Mouse (Mus musculus): ENCODE results near the gene Ndufa6. TPM values are rescaled to one million over a fixed set of nuclear protein-coding genes. Genes with fewer than 3 reads are reported as not detected.
"Not testable (repeated sequence)": the region's sequence is repeated elsewhere in the genome, so short reads cannot be mapped to it uniquely, and the experiment has no call there.

Gene Ndufa6
- total RNA-seq (2021) = 100 to 1,000 TPM; 438 to 494 TPM

DNA sequence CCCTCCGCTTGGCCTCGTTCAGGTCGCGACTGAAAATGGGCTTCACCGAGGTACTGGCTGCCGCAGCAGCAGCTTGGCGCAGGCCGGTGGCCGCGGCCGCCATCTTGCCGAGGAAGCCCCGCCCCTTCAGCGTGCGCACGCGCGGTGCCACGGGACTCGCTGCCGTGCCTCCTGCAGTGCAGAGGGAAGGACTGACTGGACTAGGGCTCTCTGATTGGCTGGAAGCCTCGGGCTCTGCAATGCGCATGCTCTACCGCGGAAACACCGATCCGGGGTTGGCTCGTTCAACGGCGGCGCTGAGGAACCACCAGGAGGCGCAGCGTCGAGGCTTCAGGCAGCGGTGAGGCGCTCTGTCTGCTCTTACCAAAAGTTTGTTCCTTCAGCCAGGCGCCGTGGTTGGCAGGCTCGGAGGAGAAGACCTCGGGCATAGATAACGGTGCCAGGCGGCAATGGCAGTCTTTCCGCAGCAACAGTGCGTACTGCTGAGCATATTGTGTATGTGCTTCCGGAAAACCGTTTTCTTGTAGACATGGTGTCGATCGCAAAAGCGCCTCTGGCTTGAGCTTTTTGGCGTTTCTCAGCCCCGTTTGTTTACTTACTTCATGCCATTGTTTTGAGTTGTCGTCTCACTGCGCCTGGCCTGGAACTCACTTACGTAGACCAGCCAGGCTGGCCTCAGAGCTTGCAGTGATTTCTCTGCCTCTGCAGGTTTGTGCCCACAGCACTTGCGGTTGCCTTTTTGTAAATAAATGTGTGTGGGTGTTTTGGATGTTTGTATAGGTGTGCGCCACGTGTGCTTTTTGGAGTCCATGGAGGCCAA is at the start of gene Ndufa6:
Gene Ndufa6, minus strand, starts transcription at position 197 of the 820 bp plus-strand sequence.
- DNase-seq = peak; percentile 98

DNA sequence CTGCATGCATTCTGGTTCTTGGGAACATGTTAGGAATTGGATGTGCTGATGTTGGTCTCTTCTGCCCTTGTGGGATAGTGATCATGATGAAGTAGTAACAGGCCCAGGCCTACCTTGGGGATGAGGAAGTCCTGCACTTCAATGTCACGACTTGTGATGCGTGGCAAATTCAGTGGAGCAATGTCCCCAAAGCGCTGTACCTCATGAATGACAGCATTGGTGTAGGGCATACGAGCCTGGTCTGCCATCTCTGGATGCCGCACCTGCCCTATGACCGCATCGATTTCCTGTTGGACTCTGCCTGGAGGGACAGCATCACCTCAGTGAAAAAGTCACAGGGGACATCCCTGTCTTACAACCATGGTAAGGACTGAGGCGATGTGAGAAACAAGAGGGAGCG is 49.5 kb upstream of the Ndufa6 start:
- no peak for DNase-seq

DNA sequence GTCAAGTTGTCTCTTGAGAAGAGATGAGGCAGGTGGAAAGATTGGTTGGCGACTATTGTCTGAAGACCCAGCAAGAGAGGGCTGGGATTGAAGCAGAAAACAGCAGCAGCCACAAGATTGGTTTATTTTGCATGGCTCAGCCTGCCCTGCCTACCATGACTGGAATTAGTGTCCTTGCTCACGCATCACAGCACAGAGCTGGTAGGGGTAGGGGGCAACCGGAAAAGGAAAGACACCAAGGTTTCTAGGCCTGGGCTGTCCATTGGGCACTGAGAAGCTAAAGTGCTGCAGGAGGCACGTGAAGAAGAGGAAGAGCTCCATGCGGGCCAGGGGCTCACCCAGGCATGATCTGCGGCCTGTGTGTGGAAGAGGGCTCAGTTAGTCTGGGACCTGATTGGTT is 48.6 kb upstream of the Ndufa6 start:
- no peak for DNase-seq

DNA sequence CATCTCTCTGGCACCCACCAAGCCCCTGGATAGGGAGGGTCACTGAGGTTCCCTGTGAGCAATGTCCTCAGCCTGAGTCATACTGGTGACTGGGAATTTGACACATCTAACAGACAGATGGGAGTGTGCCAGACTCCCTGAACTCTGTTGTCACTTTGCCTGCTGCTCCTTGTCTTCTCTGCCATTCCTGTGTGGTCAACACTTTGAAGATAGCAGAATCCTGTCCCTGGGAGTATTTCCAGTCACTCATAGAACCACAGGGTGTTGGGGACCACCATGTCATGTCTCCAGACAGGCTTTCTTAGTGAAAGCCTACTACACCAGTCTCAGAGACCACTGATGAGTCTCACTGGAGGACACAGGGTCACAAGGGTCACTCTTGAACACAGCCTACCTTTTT is 48.0 kb upstream of the Ndufa6 start:
- DNase-seq = no peak

DNA sequence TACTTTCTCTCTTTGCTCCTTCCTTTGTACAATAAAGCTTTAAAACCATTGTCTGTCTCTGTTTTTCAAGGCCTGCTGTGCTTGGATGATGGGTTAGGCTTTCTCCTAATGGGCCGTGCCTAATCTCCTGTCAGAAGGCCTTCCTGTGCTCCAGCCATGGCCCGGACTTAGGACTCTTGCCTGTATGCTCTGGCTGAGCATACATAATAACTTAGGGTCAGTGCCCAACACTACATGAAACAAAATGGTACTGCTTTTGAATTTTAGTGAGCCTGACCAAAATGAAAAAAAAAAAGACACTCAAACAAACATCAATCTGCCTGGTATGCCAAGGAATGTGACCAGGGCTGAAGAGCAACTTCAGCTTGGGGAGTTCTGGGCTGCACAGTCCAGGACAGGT is 47.4 kb upstream of the Ndufa6 start:
- no peak for DNase-seq

DNA sequence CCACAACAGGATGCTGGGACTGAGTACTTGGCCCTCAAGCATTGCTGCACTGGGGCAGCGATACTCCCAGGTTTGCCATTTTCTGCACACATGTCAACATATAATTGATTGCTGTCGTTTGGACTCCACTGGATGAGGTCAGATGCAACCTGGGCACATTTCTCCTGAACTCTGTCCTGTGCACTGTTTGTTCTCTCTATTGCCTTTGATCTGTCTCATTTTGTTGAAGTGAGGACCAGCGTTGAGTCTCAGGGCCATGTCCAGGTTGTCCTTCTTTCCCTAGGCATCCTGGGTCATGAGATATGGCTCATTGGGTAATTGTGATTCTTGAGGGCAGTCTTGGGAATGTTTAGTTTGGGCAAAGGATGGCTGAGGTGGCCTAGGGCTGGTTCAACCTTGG is 41.8 kb upstream of the Ndufa6 start:
- DNase-seq = not testable (repeated sequence)

DNA sequence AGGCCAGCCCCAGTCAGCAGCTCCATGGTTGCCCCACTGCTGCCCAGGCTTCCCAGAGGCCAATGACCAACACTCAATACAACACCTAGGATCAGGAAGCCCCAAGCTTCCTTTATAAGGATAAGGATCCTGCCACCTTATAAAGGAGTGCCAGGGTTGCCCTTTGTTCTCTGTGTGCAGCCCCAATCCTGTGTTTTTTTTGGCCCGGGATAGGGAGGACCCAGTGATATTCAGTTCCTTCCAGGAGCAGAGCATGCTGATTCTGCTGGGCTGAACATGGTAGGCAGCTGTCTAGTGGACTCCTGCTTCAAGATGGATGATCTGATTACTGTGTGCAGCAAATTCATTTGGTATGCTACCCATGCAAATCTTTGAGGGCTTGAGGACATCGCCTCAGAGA is 39.8 kb upstream of the Ndufa6 start, which contains the start of gene Cyp2d11:
Gene Cyp2d11, minus strand, starts transcription at position 101 of the 400 bp plus-strand sequence.
- DNase-seq = not testable (repeated sequence)

DNA sequence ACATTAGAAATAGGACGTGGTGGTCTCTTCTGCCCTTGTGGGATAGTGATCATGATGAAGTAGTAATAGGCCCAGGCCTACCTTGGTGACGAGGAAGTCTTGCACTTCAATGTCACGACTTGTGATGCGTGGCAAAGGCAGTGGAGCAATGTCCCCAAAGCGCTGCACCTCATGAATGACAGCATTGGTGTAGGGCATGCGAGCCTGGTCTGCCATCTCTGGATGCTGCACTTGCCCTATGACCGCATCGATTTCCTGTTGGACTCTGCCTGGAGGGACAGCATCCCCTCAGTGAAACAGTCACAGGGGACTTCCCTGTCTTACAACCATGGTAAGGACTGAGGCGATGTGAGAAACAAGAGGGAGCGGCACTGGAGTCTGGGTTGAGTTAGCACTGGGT is 35.8 kb upstream of the Ndufa6 start:
- DNase-seq = not testable (repeated sequence)

DNA sequence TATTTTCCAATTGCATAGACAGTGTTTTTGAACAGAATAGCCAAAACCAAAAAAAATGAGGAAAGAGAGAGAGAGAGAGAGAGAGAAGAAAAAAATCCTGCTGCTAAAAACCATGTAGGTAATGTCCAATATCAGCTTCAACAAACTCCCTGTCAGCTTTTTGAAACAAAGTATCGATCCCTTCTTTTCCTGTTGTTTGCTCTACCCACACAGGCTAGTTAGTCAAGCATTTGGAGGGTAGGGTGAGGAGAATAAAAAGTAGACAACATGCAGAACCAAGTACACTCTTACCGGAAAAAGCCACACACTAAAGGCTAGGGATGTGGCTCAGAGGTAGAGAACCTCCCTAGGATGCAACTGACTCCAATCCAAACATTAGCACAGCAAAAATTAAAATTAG is 31.6 kb upstream of the Ndufa6 start:
- DNase-seq = no peak

DNA sequence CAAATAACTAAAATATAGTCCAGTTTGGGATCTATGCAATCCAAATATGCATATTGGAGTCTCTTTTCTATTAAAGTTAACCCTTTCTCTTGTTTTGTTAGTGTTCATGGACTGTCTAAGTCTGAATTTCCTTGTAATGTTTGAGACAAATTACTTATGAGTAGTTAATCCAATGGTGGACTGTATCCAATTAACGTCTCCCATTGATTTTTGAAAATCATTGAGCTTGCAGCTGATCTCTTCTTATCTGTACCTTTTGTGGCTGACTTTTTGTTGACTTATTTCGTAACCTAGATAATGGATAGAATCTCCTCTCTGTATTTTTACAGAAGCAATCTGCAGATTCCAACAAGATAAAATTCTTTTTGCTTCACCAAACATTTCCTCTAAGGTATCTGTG is 28.3 kb upstream of the Ndufa6 start:
- no peak for DNase-seq

DNA sequence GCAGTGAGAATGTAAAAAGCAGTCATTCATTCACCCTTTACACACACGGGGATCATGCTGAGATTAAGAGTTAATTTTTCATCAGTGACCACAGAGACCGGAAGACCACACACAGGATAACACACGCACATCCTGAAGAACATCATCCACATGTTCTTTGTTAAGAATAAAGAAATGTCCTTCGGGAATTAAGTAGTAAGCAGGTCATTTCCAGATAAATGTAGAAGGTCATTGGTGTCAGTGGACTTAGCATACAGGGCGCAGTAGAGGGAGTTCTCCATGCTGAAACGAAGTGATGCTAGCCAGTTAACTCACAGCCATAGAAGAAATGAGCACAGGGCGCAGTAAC is 26.6 kb upstream of the Ndufa6 start:
- DNase-seq = no peak

DNA sequence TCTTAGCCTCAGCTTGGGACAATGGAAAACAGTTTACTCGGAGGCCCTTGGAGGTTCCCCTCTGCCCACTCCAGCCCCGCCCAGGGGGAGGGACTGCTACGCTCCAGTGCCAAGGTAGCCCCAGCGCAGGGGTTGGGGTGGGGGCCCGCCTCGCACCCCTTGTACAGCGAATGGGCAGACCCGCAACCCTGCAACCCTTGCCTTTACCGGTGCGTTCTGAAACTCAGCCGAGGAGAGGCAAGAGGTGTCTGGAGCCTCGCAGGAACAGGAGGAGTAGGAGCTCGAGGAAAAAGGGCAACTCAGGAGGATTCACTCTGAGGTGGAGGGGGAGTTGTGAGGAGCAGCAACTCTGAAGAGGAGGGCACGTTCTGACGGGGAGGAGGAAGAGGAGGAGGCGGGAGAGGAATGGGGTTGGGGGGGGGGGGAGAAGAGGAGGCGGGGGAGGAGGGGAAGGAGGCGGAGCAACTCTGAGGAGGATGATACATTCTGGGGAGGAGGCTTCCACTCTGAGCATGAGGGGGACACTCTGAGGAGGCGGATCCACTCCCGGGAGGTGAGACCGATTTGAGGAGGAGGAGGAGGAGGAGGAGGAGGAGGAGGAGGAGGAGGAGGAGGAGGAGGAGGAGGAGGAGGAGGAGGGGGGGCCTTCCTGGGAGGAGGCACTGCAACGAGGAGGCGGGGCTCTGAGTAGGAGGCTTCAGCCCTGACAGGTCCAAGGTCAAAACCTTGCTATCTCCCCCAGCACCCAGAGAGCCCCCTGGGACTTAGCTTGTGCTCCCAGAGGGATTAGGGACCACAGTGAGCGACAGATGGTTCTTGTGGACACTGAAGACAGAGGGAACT is 26.0 kb upstream of the Ndufa6 start, which contains the start of gene Cyp2d22:
Gene Cyp2d22, minus strand, starts transcription at position 390 of the 843 bp plus-strand sequence.
- DNase-seq = peak; percentile 64

DNA sequence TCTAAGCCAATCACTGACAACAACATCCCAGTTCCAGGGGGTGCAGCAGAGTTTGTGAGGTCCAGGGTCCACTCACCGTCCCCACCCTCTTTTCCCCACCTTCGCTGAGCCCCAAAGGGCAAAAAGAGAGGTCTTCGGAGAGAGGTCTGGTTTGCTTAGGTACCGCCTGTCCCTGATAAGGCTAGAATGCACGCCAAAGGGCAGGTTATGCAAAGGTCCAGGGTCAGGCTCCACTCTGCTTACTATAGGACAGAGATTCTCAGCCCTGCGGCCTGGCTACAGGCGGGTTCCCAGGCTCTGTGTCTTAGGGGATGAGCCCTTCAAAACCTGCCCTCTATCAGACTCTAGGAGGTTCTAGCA is 25.4 kb upstream of the Ndufa6 start:
- no peak for DNase-seq

DNA sequence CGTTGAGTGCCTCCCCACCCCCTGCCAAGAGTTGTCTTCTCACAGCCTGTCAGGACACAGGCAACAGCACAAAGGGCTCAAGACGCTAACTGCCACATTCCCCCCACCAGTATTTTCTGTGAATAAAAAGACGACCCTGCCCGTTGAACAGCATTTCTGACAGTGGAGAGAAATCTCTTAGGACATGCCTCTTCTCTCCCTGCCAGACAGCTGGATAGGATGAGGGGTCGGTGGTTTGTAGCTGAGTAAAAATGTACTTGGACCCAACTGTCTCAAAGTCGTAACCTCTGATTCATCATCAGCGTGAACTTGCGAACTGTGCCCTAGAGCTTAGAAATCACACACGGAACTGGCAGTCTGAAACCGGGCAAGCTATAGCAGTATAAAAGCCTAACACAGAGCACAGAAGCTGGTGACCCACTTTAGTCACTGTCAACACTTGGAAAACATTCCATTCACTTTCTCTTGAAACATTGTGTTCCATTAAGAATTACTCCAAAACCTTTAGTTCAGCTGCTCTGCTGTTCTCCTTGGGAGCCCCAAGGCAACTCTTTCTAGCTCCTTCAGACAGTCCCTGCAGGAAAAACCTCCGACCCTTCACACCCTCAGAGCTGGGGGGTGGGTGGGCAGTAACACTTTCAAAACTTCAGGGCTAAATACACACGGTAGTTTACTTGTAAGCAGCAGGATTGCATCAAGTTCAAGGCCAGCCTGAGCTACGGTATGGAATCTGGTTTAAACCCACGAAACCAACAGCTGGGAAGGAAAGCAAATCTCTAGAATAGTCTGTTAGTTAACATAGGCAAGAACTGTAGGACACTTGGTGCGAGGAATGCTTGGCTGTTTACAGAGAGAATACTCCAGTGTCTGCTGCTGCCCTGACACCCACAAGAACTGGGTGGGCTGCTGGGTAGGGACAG is 24.4 kb upstream of the Ndufa6 start:
- DNase-seq = no peak

DNA sequence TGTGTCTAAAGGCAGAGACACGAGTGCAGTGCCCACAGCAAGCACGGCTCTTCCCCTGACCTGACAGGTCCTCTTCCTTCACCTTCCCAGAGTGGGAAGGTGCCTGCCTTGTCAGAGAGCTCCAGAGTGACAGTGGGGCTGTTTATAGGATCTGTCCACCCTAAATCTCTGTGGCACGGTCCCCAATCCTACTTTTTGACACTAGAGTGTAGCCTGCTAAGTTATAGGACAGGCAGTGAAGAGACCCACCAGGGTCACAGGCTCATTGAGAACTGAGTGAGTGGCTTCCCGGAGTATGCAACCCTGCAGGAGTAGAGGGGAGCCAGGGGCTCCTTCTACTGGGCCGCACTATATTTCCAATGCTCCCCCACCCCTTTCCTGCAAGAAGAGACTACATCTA is 23.6 kb upstream of the Ndufa6 start:
- no peak for DNase-seq

DNA sequence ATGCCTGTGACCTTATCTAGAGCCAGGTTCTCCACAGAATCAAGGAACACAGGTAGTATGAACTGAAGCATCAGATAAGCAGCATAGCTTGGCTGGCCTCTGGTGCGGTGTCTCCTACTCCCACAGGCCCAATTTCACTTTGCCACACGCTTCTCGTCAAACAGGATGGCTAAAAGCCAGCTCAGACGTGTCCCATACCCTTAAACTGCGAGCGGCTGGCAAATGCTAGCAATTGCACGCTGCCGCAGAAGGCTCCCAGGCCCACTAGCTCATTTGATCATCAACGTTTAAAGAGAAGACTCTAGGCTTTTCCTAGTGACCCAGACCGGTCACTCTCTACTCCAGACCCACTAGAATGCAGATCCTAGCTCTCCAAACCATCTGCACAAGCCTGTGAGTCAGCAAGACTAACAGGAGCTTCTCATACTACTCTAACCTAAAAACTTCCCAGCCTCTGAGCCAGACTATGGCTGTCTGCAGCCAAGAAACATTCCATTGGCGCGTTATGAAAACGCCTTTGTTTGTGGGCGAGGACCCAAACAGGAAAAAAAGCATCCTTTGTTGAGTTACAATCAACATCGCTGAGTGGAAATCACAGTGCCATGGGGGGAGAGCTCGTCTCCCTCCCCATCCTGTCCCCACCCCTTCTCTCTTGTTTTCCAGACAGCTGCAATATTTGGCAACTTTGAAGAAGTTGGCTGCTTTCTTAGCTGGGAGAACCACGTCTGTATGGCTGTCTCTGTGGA is 22.4 kb upstream of the Ndufa6 start:
- DNase-seq = peak; percentile 77

DNA sequence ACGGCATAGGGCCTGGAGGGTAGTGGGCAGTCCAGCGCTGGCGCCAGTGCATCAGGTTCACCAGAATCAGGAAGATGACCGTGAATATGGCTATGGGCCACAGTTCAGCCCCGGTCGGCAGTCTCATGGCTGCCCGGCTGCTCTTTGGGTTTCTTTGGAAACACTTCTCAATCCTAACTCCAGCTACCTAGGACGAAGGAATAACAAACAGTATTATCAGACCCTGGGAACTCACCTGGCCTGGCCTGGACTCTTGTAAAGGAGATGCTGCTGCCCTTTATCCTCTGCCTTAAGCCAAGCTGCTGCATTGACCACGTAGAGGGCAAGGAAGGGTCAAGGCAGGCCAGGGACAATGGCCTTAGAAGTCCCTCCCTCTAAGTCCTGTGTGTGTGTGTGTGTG is 21.7 kb upstream of the Ndufa6 start:
- DNase-seq = no peak

DNA sequence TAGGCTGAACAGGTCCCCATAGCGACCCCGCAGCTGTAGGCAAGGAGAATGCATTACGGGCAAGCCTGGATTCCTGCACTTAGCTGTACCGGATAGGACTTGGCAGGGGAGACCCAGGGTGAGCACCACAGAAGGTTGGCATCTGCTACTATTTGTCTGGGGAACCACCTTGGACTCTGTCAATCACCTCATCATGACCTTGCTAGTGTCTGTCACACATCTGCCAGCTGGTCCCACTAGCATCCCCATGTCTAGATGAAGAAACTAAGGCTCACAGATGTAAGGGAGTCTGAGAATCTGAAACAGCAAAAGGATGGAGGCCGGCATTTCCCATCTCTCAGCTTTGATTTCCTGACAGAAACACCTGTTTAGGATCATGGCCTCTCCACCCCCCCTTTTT is 20.3 kb upstream of the Ndufa6 start:
- DNase-seq = no peak

DNA sequence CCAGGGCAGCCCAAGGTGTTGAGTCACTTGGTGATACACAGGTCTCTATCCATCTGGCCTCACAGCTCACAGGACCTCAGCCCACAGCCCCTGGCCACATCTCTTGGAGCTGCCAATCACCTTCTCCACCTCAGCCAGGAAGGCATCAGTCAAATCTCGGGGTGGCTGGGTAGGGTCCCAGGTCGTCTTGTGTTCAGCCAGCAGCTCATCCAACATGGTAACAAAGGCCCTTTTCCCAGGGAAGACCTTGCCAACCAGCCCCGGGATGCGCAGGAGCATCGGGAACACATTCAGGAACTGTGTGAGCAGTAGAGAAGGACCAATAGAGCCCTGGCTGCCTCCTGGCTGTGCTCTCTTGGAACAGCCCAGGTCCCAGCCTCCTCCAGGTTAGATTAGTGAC is 18.9 kb upstream of the Ndufa6 start:
- DNase-seq = no peak

DNA sequence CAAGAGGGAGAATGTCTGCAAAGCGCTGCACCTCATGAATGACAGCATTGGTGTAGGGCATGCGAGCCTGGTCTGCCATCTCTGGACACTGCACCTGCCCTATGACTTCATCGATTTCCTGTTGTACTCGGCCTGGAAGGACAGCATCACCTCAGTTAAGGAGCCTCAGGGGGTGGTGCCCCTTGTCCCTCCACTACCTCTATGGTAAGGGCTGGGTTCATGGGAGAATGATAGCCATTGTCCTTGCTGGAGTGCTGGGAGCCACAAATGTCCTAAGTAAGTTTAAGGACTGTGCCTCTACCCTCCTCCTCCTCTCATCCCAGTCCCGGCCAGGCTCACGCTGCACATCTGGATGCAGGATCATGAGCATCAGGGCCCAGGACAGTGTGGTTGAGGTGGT is 18.3 kb upstream of the Ndufa6 start:
- no peak for DNase-seq

DNA sequence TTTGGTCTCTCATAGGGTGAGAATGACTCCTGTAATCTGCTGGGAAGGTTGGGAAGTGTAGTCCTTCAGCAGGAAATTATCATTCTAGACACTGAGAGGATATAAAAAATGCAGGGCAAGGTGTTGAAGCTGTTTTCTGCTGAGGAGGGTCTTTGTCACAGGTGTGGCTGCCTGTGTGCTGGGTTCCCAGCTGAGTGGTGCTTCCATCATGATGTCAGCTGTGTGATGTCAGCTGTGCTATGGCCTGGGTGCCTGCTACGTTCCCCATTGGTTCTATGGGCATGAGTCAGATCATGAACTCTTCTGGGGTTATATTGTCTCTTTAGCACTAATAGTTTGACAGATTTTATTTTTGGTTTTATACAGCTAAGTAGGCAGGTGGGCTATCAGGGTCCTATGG is 14.7 kb upstream of the Ndufa6 start:
- no peak for DNase-seq

DNA sequence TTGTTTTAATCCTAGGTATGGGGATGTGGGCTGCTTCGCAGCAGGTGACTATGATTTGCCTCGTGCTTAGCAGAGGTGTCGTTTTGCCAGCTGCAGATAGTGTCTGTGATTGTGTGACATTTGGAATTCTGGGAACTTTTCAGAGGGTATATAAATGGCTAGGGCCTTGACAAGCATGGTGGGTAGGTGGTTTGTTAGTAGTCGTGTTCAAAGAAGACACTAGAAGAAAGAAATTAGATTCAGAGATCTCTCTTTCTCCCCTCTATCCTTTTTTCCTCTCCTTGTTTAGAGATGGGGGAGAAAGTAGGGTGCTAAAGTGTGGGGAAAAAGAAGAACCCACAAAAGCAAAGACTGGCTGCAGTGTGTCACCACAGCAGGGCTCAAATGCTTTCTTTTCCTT is 14.0 kb upstream of the Ndufa6 start:
- no peak for DNase-seq

Data from heart, postnatal 4 days (tissue).